Mouse (Mus musculus): ENCODE data around the gene Sept9. TPM values are rescaled to one million over a fixed set of nuclear protein-coding genes. Genes with fewer than 3 reads are reported as not detected.

Sept9 gene
- polyA plus RNA-seq, 1 experiment, result 13.3 TPM

GRCm38 (mm10) chr11:117311127-117311800 lies 111.8 kb downstream of the Sept9 start:
- Histone ChIP-seq H3K4me1 (ENCODE audit: control insufficient read depth, insufficient read depth, low read length) (peaks cover 25% of the 10 kb centered on the region), H3K27ac (ENCODE audit: insufficient read depth, low read length) (no peak overlapping the region), H3K27me3 (ENCODE audit: control insufficient read depth, insufficient read depth, low read length) (no peaks in the 10 kb centered on the region), H3K4me3 (replicated peaks; ENCODE audit: insufficient read depth, low read depth, low read length) (no peak overlapping the region)
- DNase-seq, result peak; percentile 66 to 77
- TF ChIP-seq POLR2A (IDR thresholded peaks at IDR 0.05; ENCODE audit: borderline replicate concordance, insufficient read depth, low read length) (no peak), CTCF (IDR thresholded peaks at IDR 0.05; ENCODE audit: borderline replicate concordance, insufficient read depth, low read depth, low read length) (no peak)
- WGBS, result 25% methylated on average over 15 of the region's 15 CpGs

GRCm38 (mm10) chr11:117312028-117312901 lies 112.8 kb downstream of the Sept9 start:
- 80% methylated on average over 23 of the region's 23 CpGs for WGBS
- H3K27me3 ChIP-seq (ENCODE audit: control insufficient read depth, insufficient read depth, low read length), result no peaks in the 10 kb centered on the region
- H3K4me1 ChIP-seq (ENCODE audit: control insufficient read depth, insufficient read depth, low read length), result peaks cover 26% of the 10 kb centered on the region
- DNase-seq, result no peak
- H3K4me3 ChIP-seq (replicated peaks; ENCODE audit: insufficient read depth, low read depth, low read length), result no peak overlapping the region
- no peak overlapping the region for H3K27ac ChIP-seq (ENCODE audit: insufficient read depth, low read length)
- TF ChIP-seq CTCF (IDR thresholded peaks at IDR 0.05; ENCODE audit: borderline replicate concordance, insufficient read depth, low read depth, low read length) (no peak), POLR2A (IDR thresholded peaks at IDR 0.05; ENCODE audit: borderline replicate concordance, insufficient read depth, low read length) (no peak)

GRCm38 (mm10) chr11:117312936-117313335 lies 113.5 kb downstream of the Sept9 start:
- TF ChIP-seq POLR2A (IDR thresholded peaks at IDR 0.05; ENCODE audit: borderline replicate concordance, insufficient read depth, low read length), result no peak
- no peak for TF ChIP-seq CTCF (IDR thresholded peaks at IDR 0.05; ENCODE audit: borderline replicate concordance, insufficient read depth, low read depth, low read length)
- Histone ChIP-seq H3K4me3 (replicated peaks; ENCODE audit: insufficient read depth, low read depth, low read length) (no peak overlapping the region), H3K27me3 (ENCODE audit: control insufficient read depth, insufficient read depth, low read length) (no peaks in the 10 kb centered on the region), H3K4me1 (ENCODE audit: control insufficient read depth, insufficient read depth, low read length) (peaks cover 33% of the 10 kb centered on the region), H3K27ac (ENCODE audit: insufficient read depth, low read length) (no peak overlapping the region)
- DNase-seq, result no peak
- WGBS, result 61% methylated on average over 8 of the region's 8 CpGs

- Histone ChIP-seq H3K27me3 (ENCODE audit: control insufficient read depth, insufficient read depth, low read length) (no peaks in the 10 kb centered on the region), H3K27ac (ENCODE audit: insufficient read depth, low read length) (no peak overlapping the region), H3K4me3 (replicated peaks; ENCODE audit: insufficient read depth, low read depth, low read length) (no peak overlapping the region), H3K4me1 (ENCODE audit: control insufficient read depth, insufficient read depth, low read length) (peaks cover 34% of the 10 kb centered on the region)
- no peak for DNase-seq
- 90% methylated on average over 7 of the region's 7 CpGs for WGBS
- TF ChIP-seq CTCF (IDR thresholded peaks at IDR 0.05; ENCODE audit: borderline replicate concordance, insufficient read depth, low read depth, low read length) (no peak), POLR2A (IDR thresholded peaks at IDR 0.05; ENCODE audit: borderline replicate concordance, insufficient read depth, low read length) (no peak)
These were observed 114.0 kb downstream of the Sept9 start for GRCm38 (mm10) chr11:117313446-117313845.

GRCm38 (mm10) chr11:117314026-117314425 lies 114.6 kb downstream of the Sept9 start:
- 82% methylated on average over 7 of the region's 7 CpGs for WGBS
- TF ChIP-seq CTCF (IDR thresholded peaks at IDR 0.05; ENCODE audit: borderline replicate concordance, insufficient read depth, low read depth, low read length) (no peak), POLR2A (IDR thresholded peaks at IDR 0.05; ENCODE audit: borderline replicate concordance, insufficient read depth, low read length) (no peak)
- Histone ChIP-seq H3K27ac (ENCODE audit: insufficient read depth, low read length) (no peak overlapping the region), H3K4me3 (replicated peaks; ENCODE audit: insufficient read depth, low read depth, low read length) (no peak overlapping the region), H3K4me1 (ENCODE audit: control insufficient read depth, insufficient read depth, low read length) (peaks cover 34% of the 10 kb centered on the region), H3K27me3 (ENCODE audit: control insufficient read depth, insufficient read depth, low read length) (no peaks in the 10 kb centered on the region)
- no peak for DNase-seq

- no peak for TF ChIP-seq CTCF (IDR thresholded peaks at IDR 0.05; ENCODE audit: borderline replicate concordance, insufficient read depth, low read depth, low read length)
- no peak for TF ChIP-seq POLR2A (IDR thresholded peaks at IDR 0.05; ENCODE audit: borderline replicate concordance, insufficient read depth, low read length)
- no peak for DNase-seq
- no peaks in the 10 kb centered on the region for H3K27me3 ChIP-seq (ENCODE audit: control insufficient read depth, insufficient read depth, low read length)
- peaks cover 34% of the 10 kb centered on the region for H3K4me1 ChIP-seq (ENCODE audit: control insufficient read depth, insufficient read depth, low read length)
- 90% methylated on average over 8 of the region's 8 CpGs for WGBS
- no peak overlapping the region for H3K27ac ChIP-seq (ENCODE audit: insufficient read depth, low read length)
- no peak overlapping the region for H3K4me3 ChIP-seq (replicated peaks; ENCODE audit: insufficient read depth, low read depth, low read length)
These were observed 115.1 kb downstream of the Sept9 start for GRCm38 (mm10) chr11:117314520-117314919.

GRCm38 (mm10) chr11:117315309-117315708 lies 115.8 kb downstream of the Sept9 start:
- peak in 1 of 2 experiments; percentile 52 for DNase-seq
- Histone ChIP-seq H3K27me3 (ENCODE audit: control insufficient read depth, insufficient read depth, low read length) (no peaks in the 10 kb centered on the region), H3K4me1 (ENCODE audit: control insufficient read depth, insufficient read depth, low read length) (peaks cover 31% of the 10 kb centered on the region), H3K4me3 (replicated peaks; ENCODE audit: insufficient read depth, low read depth, low read length) (no peak overlapping the region), H3K27ac (ENCODE audit: insufficient read depth, low read length) (no peak overlapping the region)
- TF ChIP-seq CTCF (IDR thresholded peaks at IDR 0.05; ENCODE audit: borderline replicate concordance, insufficient read depth, low read depth, low read length) (no peak), POLR2A (IDR thresholded peaks at IDR 0.05; ENCODE audit: borderline replicate concordance, insufficient read depth, low read length) (no peak)
- 78% methylated on average over 11 of the region's 11 CpGs for WGBS

Measured in cerebellum, adult 2 months (tissue).